Mouse (Mus musculus) embryonic fibroblast, embryonic 13.5 days (primary cell): ENCODE measurements around the gene Cdcp2. TPM values are rescaled to one million over a fixed set of nuclear protein-coding genes. Genes with fewer than 3 reads are reported as not detected.
"Not testable (repeated sequence)": the region's sequence is repeated elsewhere in the genome, so short reads cannot be mapped to it uniquely, and the experiment has no call there.

Experiments
- H3K27ac ChIP-seq: 2 replicates; pipeline ENCODE4 v1.5.1; 2012; ENCODE audit warnings: low read length, control low read depth, inconsistent platforms; ENCODE audit not compliant: insufficient read depth
- H3K4me1 ChIP-seq: 2 replicates; pipeline ENCODE4 v1.6.1; 2011; ENCODE audit warnings: low read length; ENCODE audit not compliant: control insufficient read depth, insufficient read depth
- H3K4me3 ChIP-seq: 2 replicates; pipeline ENCODE4 v1.5.1; 2011; ENCODE audit warnings: mild to moderate bottlenecking, control low read depth, low read length; ENCODE audit not compliant: insufficient read depth
- CTCF ChIP-seq: IDR thresholded peaks from 2 replicates; pipeline ENCODE4 v1.5.1; 2011; ENCODE audit warnings: mild to moderate bottlenecking, control low read depth, low read length, moderate library complexity, borderline replicate concordance; ENCODE audit not compliant: insufficient read depth
- POLR2A ChIP-seq: IDR thresholded peaks from 2 replicates; pipeline ENCODE4 v1.6.1; 2011; ENCODE audit warnings: low read depth, mild to moderate bottlenecking, control low read depth, low read length, moderate library complexity
- polyA plus RNA-seq: library from polyadenylated mRNA; stranded (reverse); fragments of >200 nt; gene quantifications from 2 replicates; pipeline ENCODE4 v1.2.4, GENCODE M21; 2011; ENCODE audit warnings: low read depth; ENCODE audit not compliant: missing spikeins, insufficient read length

Cdcp2 gene
- polyA plus RNA-seq, 1 experiment: not detected

- Histone ChIP-seq H3K4me1 (no peaks in the 10 kb centered on the region), H3K4me3 (no peak overlapping the region), H3K27ac (no peak overlapping the region)
- TF ChIP-seq POLR2A: no peak
- TF ChIP-seq CTCF: no peak
Measured at GRCm38 (mm10) chr4:107084858-107085257, 11.8 kb upstream of the Cdcp2 start.

- no peaks in the 10 kb centered on the region for H3K4me1 ChIP-seq
- no peak overlapping the region for H3K4me3 ChIP-seq
- TF ChIP-seq CTCF (no peak), POLR2A (no peak)
- no peak overlapping the region for H3K27ac ChIP-seq
Measured at GRCm38 (mm10) chr4:107091696-107092095, 5.0 kb upstream of the Cdcp2 start.

- no peak overlapping the region for H3K27ac ChIP-seq
- H3K4me1 ChIP-seq: no peaks in the 10 kb centered on the region
- no peak overlapping the region for H3K4me3 ChIP-seq
- TF ChIP-seq POLR2A (no peak), CTCF (no peak)
Measured at GRCm38 (mm10) chr4:107094484-107095187, 2.1 kb upstream of the Cdcp2 start.

- Histone ChIP-seq H3K4me1 (no peaks in the 10 kb centered on the region), H3K27ac (no peak overlapping the region), H3K4me3 (no peak overlapping the region)
- no peak for TF ChIP-seq CTCF
Measured at GRCm38 (mm10) chr4:107096043-107096442, 648 bp upstream of the Cdcp2 start.

- no peak for TF ChIP-seq POLR2A
- Histone ChIP-seq H3K4me1 (no peaks in the 10 kb centered on the region), H3K4me3 (no peak overlapping the region), H3K27ac (no peak overlapping the region)
Measured at GRCm38 (mm10) chr4:107097871-107098270, 1.2 kb downstream of the Cdcp2 start.

- H3K27ac ChIP-seq: no peak overlapping the region
- H3K4me3 ChIP-seq: no peak overlapping the region
- TF ChIP-seq POLR2A (no peak), CTCF (no peak)
- no peaks in the 10 kb centered on the region for H3K4me1 ChIP-seq
Measured at GRCm38 (mm10) chr4:107098375-107098774, 1.7 kb downstream of the Cdcp2 start.

- TF ChIP-seq CTCF (no peak), POLR2A (no peak)
- no peak overlapping the region for H3K4me3 ChIP-seq
- no peaks in the 10 kb centered on the region for H3K4me1 ChIP-seq
- no peak overlapping the region for H3K27ac ChIP-seq
Measured at GRCm38 (mm10) chr4:107098791-107099525, 2.3 kb downstream of the Cdcp2 start.

- TF ChIP-seq CTCF (no peak), POLR2A (no peak)
- no peak overlapping the region for H3K4me3 ChIP-seq
- no peaks in the 10 kb centered on the region for H3K4me1 ChIP-seq
- no peak overlapping the region for H3K27ac ChIP-seq
Measured at GRCm38 (mm10) chr4:107102220-107102619, 5.5 kb downstream of the Cdcp2 start.

GRCm38 (mm10) chr4:107106777-107107176, 10.1 kb downstream of the Cdcp2 start:
- TF ChIP-seq CTCF: no peak
- no peak for TF ChIP-seq POLR2A
- no peaks in the 10 kb centered on the region for H3K4me1 ChIP-seq
- H3K27ac ChIP-seq: no peak overlapping the region
- no peak overlapping the region for H3K4me3 ChIP-seq

GRCm38 (mm10) chr4:107108291-107108731, 11.6 kb downstream of the Cdcp2 start:
- Histone ChIP-seq H3K4me3 (no peak overlapping the region), H3K4me1 (no peaks in the 10 kb centered on the region), H3K27ac (no peak overlapping the region)
- TF ChIP-seq POLR2A: no peak; the same call in 1 of the 2 replicates
- TF ChIP-seq CTCF: no peak

GRCm38 (mm10) chr4:107109181-107109580, 12.5 kb downstream of the Cdcp2 start:
- H3K4me1 ChIP-seq, H3K27ac ChIP-seq, H3K4me3 ChIP-seq: not testable (repeated sequence)
